Mouse (Mus musculus): Measurements from ENCODE around the gene Rftn1. TPM values are rescaled to one million over a fixed set of nuclear protein-coding genes. Genes with fewer than 3 reads are reported as not detected.
"Not testable (repeated sequence)": the region's sequence is repeated elsewhere in the genome, so short reads cannot be mapped to it uniquely, and the experiment has no call there.

Gene Rftn1
- polyA plus RNA-seq, 1 experiment from 2014 or later, result 11.9 TPM

DNA sequence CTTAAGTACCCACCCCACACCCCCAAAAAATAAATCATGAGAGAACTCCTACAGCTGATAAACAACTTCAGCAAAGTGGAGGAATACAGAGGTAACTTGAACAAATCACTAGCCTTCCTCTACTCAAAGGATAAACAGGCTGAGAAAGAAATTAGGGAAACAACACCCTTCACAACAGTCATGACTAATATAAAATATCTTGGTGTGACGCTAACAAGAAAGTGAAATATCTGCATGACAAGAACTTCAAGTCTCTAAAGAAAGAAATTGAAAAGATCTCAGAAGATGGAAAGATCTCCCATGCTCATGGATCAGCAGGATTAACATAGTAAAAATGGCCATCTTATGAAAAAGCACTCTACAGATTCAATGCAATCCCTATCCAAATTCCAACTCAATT, 15.8 kb upstream of the Rftn1 start:
- not testable (repeated sequence) for H3K4me3 ChIP-seq (ENCODE audit: low read length); H3K27ac ChIP-seq (ENCODE audit: low read depth, low read length); H3K27me3 ChIP-seq (ENCODE audit: control insufficient read depth, insufficient read depth, low read length); H3K36me3 ChIP-seq (ENCODE audit: control insufficient read depth, insufficient read depth, low read length); H3K9ac ChIP-seq (ENCODE audit: low read depth, low read length); ATAC-seq (ENCODE audit: low FRiP score, low TSS enrichment); H3K9me3 ChIP-seq (ENCODE audit: control insufficient read depth, low read length); H3K4me2 ChIP-seq (replicated peaks; ENCODE audit: low read depth, low read length); H3K4me1 ChIP-seq (ENCODE audit: control insufficient read depth, insufficient read depth, low read length)
- 89% methylated on average over 1 of the region's 1 CpGs for WGBS

DNA sequence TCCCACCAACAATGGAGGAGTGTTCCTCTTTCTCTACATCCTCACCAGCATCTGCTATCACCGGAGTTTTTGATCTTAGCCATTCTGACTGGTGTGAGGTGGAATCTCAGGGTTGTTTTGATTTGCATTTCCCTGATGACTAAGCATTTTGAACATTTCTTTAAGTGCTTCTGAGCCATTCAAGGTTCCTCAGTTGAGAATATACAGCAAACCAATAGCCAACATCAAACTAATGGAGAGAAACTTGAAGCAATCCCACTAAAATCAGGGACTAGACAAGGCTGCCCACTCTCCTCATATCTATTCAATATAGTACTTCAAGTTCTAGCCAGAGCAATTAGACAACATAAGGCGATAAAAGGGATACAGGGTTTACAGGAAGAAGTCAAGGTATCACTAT, 15.4 kb upstream of the Rftn1 start:
- H3K4me2 ChIP-seq (replicated peaks; ENCODE audit: low read depth, low read length); H3K9me3 ChIP-seq (ENCODE audit: control insufficient read depth, low read length); H3K9ac ChIP-seq (ENCODE audit: low read depth, low read length); H3K4me1 ChIP-seq (ENCODE audit: control insufficient read depth, insufficient read depth, low read length); H3K36me3 ChIP-seq (ENCODE audit: control insufficient read depth, insufficient read depth, low read length); ATAC-seq (ENCODE audit: low FRiP score, low TSS enrichment); H3K4me3 ChIP-seq (ENCODE audit: low read length); H3K27me3 ChIP-seq (ENCODE audit: control insufficient read depth, insufficient read depth, low read length); H3K27ac ChIP-seq (ENCODE audit: low read depth, low read length): not testable (repeated sequence)
- WGBS, result 86% methylated on average over 2 of the region's 2 CpGs

DNA sequence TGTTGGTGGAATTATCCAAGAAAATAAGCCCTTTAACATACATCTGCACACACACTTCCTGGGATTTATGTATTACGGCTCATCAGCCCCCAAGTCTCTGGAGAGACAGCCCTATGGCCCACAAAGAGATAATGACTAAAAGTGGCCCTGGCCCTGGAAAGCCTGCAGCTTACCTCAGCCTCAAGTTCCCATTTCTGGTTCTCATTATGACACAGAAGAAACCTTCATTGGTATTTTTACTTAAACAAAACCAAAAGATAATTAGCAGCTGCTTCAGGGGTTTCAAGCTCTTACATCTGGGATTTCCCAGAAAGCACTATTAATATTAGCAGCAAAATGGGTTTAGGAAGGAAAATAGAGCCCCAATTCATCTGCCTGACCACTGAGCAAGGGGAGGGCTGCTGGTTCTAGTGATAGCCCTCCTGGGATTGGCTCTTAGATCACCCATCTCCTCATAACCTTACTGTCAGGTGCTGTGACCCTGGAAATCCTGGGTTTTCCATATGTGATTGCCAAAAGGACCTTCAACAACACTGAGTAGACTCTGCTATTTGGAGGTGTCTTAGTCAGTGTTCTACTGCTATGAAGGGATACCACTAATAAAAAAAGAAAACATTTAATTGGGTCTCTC, 14.8 kb upstream of the Rftn1 start:
- ATAC-seq (ENCODE audit: low FRiP score, low TSS enrichment), result no peak
- Histone ChIP-seq H3K4me1 (ENCODE audit: control insufficient read depth, insufficient read depth, low read length) (no peaks in the 10 kb centered on the region), H3K9me3 (ENCODE audit: control insufficient read depth, low read length) (no peaks in the 10 kb centered on the region), H3K27ac (ENCODE audit: low read depth, low read length) (no peak overlapping the region), H3K36me3 (ENCODE audit: control insufficient read depth, insufficient read depth, low read length) (no peaks in the 10 kb centered on the region), H3K27me3 (ENCODE audit: control insufficient read depth, insufficient read depth, low read length) (no peaks in the 10 kb centered on the region), H3K4me2 (replicated peaks; ENCODE audit: low read depth, low read length) (no peak overlapping the region), H3K9ac (ENCODE audit: low read depth, low read length) (no peak overlapping the region), H3K4me3 (ENCODE audit: low read length) (no peak overlapping the region)
- 87% methylated on average over 1 of the region's 1 CpGs for WGBS

DNA sequence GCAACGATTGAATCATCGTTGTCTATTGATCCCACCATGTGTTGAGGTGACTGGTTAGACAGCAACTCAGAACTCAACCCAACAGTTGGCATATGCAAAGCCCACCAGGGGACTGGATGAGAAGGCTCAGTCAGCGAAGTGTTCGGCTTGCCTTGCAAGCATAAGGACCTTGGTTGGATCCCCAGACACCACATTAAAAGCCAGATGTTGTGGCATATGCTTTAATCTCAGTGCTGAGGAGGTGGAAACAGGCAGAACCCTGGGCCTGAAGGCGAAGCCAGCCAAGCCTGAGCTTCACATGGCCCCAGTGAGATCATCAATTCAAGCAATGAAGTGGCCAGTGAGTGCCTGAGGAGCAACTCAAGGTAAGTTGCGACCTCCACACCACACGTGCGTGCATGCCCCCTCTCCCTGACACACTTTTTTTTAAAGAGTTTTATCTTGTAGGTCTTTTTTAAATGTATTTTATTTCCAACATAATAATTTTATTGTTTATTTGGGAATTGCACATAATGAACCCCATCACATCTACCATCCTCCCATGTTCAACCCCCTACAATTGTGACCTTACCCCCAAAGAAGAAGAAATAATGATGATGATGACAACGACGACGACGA, 11.5 kb upstream of the Rftn1 start:
- Histone ChIP-seq H3K4me2 (replicated peaks; ENCODE audit: low read depth, low read length) (no peak overlapping the region), H3K4me1 (ENCODE audit: control insufficient read depth, insufficient read depth, low read length) (no peaks in the 10 kb centered on the region), H3K27me3 (ENCODE audit: control insufficient read depth, insufficient read depth, low read length) (no peaks in the 10 kb centered on the region), H3K9me3 (ENCODE audit: control insufficient read depth, low read length) (no peaks in the 10 kb centered on the region), H3K36me3 (ENCODE audit: control insufficient read depth, insufficient read depth, low read length) (no peaks in the 10 kb centered on the region), H3K4me3 (ENCODE audit: low read length) (no peak overlapping the region), H3K27ac (ENCODE audit: low read depth, low read length) (no peak overlapping the region), H3K9ac (ENCODE audit: low read depth, low read length) (no peak overlapping the region)
- WGBS, result 91% methylated on average over 12 of the region's 12 CpGs
- ATAC-seq (ENCODE audit: low FRiP score, low TSS enrichment), result no peak

DNA sequence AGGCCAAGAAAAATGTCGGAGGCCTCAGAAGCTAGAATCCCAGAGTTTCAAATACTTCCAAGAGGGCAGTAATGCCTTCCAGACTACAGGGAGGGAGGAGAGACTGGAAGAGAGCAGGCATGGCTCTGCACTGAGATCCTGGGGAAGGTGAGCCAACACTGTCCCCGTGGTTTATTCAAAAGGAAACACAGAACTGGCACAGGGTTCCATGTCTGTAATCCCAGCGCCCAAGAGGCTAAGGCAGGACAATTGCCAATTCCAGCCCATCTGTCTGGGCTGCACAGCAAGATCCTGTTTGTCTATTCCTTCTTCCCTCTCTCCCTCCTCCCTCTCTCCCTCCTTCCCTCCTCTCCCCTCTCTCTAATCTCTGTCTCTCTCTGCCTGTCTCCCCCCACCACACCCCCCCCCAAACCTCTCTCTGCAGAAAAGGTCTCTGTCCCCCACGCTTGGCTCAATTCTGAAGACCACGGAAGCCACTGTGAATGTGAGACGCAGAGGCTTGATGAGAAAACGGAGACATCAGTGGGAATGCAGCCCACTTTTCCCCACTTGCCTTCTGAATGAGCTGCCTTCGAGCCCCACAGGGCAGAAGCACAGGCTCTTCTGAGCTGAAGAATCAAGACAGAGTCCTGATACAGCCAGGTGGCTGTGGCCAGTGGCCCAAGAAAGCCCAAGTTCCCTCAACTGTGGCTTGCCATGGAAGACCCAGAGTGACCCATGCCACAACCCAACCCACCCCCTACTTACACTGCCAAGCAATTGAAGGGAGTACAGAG, 8.8 kb upstream of the Rftn1 start:
- no peak for ATAC-seq (ENCODE audit: low FRiP score, low TSS enrichment)
- Histone ChIP-seq H3K27ac (ENCODE audit: low read depth, low read length) (no peak overlapping the region), H3K4me1 (ENCODE audit: control insufficient read depth, insufficient read depth, low read length) (no peaks in the 10 kb centered on the region), H3K4me2 (replicated peaks; ENCODE audit: low read depth, low read length) (no peak overlapping the region), H3K4me3 (ENCODE audit: low read length) (no peak overlapping the region), H3K27me3 (ENCODE audit: control insufficient read depth, insufficient read depth, low read length) (no peaks in the 10 kb centered on the region), H3K9ac (ENCODE audit: low read depth, low read length) (no peak overlapping the region), H3K9me3 (ENCODE audit: control insufficient read depth, low read length) (no peaks in the 10 kb centered on the region), H3K36me3 (ENCODE audit: control insufficient read depth, insufficient read depth, low read length) (no peaks in the 10 kb centered on the region)
- 81% methylated on average over 8 of the region's 8 CpGs for WGBS

DNA sequence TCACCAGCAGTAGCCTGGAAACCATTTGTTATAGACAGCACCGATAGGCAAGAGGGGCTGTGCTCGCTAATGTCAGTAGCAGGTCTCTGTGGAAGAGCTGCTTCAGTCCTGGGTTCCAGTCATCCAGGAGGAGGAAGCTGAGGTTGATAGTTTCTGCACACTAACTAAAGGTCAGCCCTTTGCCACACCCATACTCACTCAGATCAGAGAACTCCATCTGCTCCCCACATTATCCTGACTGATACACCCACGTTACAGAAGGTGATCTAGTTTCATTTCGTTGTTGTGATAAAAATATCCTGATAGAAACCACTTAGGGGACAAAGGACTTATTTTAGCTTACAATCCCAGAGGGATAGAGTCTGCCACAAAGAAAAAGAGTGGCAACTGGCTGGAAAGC, 7.1 kb upstream of the Rftn1 start:
- peaks cover 4% of the 10 kb centered on the region; the same call in 1 of the 2 replicates for H3K27me3 ChIP-seq (ENCODE audit: control insufficient read depth, insufficient read depth, low read length)
- ATAC-seq (ENCODE audit: low FRiP score, low TSS enrichment), result no peak
- H3K4me1 ChIP-seq (ENCODE audit: control insufficient read depth, insufficient read depth, low read length), result no peaks in the 10 kb centered on the region
- H3K36me3 ChIP-seq (ENCODE audit: control insufficient read depth, insufficient read depth, low read length), result no peaks in the 10 kb centered on the region
- WGBS, result 83% methylated on average over 4 of the region's 4 CpGs
- no peak overlapping the region for H3K4me2 ChIP-seq (replicated peaks; ENCODE audit: low read depth, low read length)
- H3K27ac ChIP-seq (ENCODE audit: low read depth, low read length), result no peak overlapping the region
- H3K9ac ChIP-seq (ENCODE audit: low read depth, low read length), result no peak overlapping the region
- H3K9me3 ChIP-seq (ENCODE audit: control insufficient read depth, low read length), result no peaks in the 10 kb centered on the region
- no peak overlapping the region for H3K4me3 ChIP-seq (ENCODE audit: low read length)

DNA sequence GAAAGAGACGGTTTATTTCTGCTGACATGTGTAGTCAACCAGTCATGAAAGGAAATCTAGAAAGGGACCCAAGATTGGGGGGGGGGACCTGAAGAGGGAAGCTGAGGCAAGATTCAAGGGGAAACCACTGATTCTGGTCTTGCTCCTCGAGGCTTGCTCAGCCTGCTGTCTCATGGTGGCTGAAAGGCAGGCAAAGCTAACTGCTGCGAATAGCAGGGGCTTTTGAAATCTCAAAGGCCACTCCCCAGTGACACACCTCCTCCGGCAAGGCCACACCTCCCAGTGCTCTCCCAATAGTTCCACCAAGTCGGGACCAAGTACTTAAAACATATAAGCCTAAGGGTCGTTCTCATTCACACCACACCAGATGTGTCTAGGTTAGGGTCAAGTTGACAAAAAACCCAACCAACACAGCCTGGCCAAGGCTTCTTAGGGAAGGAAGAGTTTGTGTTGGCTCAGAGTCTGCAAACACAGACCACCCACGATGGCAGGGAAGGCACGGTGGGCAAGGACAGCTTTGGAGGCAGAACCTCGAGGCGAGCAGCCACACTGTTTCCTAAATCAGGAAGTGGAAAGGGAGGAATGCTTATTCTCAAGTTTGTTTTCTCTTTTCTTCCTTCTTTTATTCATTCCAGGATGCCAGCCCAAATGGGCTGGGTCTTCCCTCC, 5.7 kb upstream of the Rftn1 start:
- H3K27ac ChIP-seq (ENCODE audit: low read depth, low read length), result no peak overlapping the region
- no peak overlapping the region for H3K4me3 ChIP-seq (ENCODE audit: low read length)
- H3K36me3 ChIP-seq (ENCODE audit: control insufficient read depth, insufficient read depth, low read length), result no peaks in the 10 kb centered on the region
- H3K4me2 ChIP-seq (replicated peaks; ENCODE audit: low read depth, low read length), result no peak overlapping the region; the same call in 1 of the 2 replicates
- 22% methylated on average over 10 of the region's 10 CpGs for WGBS
- no peak for ATAC-seq (ENCODE audit: low FRiP score, low TSS enrichment)
- H3K9ac ChIP-seq (ENCODE audit: low read depth, low read length), result no peak overlapping the region
- H3K27me3 ChIP-seq (ENCODE audit: control insufficient read depth, insufficient read depth, low read length), result peaks cover 12% of the 10 kb centered on the region
- no peaks in the 10 kb centered on the region for H3K9me3 ChIP-seq (ENCODE audit: control insufficient read depth, low read length)
- H3K4me1 ChIP-seq (ENCODE audit: control insufficient read depth, insufficient read depth, low read length), result no peaks in the 10 kb centered on the region

DNA sequence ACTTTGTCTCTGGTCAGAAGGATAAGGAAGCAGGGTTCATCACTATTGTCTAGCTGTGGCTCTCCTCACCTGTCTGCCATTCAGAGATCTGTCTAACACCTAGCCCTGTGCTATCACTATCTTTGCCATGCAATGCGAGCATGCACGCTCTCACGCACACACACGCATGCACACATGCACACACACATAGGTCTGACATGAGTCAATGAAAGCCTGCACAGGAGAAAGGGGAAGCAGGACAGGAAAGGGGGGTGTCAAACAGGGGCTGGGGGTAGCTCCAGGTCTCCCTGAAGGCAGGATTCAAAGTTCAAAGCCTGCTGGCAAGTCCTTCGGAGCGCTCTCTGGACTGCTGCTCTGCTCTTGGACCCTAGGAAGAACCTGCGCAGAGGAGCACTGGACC, 4.9 kb upstream of the Rftn1 start:
- no peak for ATAC-seq (ENCODE audit: low FRiP score, low TSS enrichment)
- no peak overlapping the region for H3K27ac ChIP-seq (ENCODE audit: low read depth, low read length)
- 89% methylated on average over 7 of the region's 7 CpGs for WGBS

DNA sequence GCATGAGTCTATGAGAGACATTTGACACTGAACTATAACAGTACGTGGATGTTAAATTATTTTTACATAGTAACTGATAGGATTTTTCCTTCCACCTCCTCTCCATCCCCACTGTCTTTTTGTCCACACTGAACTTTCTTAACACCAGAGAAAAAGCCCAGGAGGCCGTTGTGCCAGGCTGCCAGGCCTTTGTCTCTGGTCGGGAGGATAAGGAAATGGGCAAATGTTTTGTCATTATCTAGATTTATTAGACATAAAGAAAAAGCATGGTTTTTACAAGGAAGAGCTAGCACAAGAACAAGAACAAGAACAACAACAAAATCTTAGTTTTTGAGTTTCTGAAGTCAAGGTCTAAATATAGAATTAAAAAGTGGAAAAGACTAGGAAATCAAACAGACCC, 4.1 kb upstream of the Rftn1 start:
- ATAC-seq (ENCODE audit: low FRiP score, low TSS enrichment), result no peak
- Histone ChIP-seq H3K4me3 (ENCODE audit: low read length) (no peak overlapping the region), H3K9ac (ENCODE audit: low read depth, low read length) (no peak overlapping the region), H3K4me2 (replicated peaks; ENCODE audit: low read depth, low read length) (no peak overlapping the region), H3K27me3 (ENCODE audit: control insufficient read depth, insufficient read depth, low read length) (peaks cover 21% of the 10 kb centered on the region), H3K4me1 (ENCODE audit: control insufficient read depth, insufficient read depth, low read length) (no peaks in the 10 kb centered on the region), H3K27ac (ENCODE audit: low read depth, low read length) (no peak overlapping the region), H3K36me3 (ENCODE audit: control insufficient read depth, insufficient read depth, low read length) (no peaks in the 10 kb centered on the region), H3K9me3 (ENCODE audit: control insufficient read depth, low read length) (no peaks in the 10 kb centered on the region)
- WGBS, result 73% methylated on average over 3 of the region's 3 CpGs

More for the DNA sequence above, 4.9 kb upstream of the Rftn1 start:
- Histone ChIP-seq H3K36me3 (ENCODE audit: control insufficient read depth, insufficient read depth, low read length) (no peaks in the 10 kb centered on the region), H3K9me3 (ENCODE audit: control insufficient read depth, low read length) (no peaks in the 10 kb centered on the region), H3K4me2 (replicated peaks; ENCODE audit: low read depth, low read length) (no peak overlapping the region), H3K4me1 (ENCODE audit: control insufficient read depth, insufficient read depth, low read length) (no peaks in the 10 kb centered on the region), H3K27me3 (ENCODE audit: control insufficient read depth, insufficient read depth, low read length) (peaks cover 19% of the 10 kb centered on the region), H3K9ac (ENCODE audit: low read depth, low read length) (no peak overlapping the region), H3K4me3 (ENCODE audit: low read length) (no peak overlapping the region)
